Mouse (Mus musculus): Measurements from ENCODE around the gene Jhy.

DNA sequence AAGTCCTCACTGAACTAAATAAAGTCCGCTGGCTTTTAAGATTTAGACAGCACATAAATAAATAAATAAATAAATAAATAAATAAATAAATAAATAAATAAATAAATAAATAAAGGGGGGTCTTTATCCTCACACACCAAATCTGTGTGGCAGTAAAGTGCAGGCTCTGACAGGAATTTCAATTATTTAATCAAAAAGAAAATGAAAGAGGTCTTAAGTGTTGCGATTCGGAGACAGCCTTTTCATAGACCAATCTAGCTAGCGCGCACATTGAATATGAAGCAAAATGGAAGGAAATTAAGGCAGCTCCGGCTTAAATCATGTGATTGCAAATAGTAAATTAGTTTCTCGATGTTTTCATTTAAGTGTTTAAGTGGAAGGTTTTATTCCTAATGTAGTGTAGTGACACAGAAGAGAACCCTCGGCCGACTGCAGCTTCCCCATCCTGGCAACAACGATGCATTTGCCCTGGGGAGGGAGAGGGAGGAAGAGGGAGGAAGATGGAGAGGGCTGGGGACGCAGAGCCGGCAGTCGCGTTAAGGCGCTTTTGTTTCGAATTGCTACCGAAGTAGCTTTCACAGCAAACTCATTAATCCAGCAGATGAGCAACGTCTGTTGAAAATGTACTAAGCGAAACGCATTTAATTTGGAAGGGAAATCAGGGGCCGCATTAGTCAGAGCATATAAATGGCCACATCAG lies 105.3 kb downstream of the Jhy start:
- TF ChIP-seq GATA1 (IDR thresholded peaks at IDR 0.05; ENCODE audit: low read depth, low read length) (no peak), JUND (IDR thresholded peaks at IDR 0.05; ENCODE audit: low read depth, low read length) (no peak), CTCF (IDR thresholded peaks at IDR 0.05 in 2 of 3, conservative IDR thresholded peaks at IDR 0.05 in 1 of 3; ENCODE audit: control insufficient read depth in 1 of 3, insufficient read depth in 1 of 3, low read depth in 2 of 3, low read length in 3 of 3, poor library complexity in 1 of 3, severe bottlenecking in 1 of 3) (no peak), ZKSCAN1 (IDR thresholded peaks at IDR 0.05; ENCODE audit: low read depth, low read length) (no peak), EP300 (IDR thresholded peaks at IDR 0.05; ENCODE audit: low read depth in 1 of 2, low read length in 2 of 2) (no peak), ETS1 (IDR thresholded peaks at IDR 0.05; ENCODE audit: low read depth, low read length) (no peak), GABPA (IDR thresholded peaks at IDR 0.05; ENCODE audit: low read depth, low read length) (no peak), MYB (IDR thresholded peaks at IDR 0.05; ENCODE audit: low read depth, low read length) (no peak), POLR2A (IDR thresholded peaks at IDR 0.05; ENCODE audit: control insufficient read depth in 1 of 2, insufficient read depth in 1 of 2, low read depth in 1 of 2, low read length in 2 of 2, poor library complexity in 1 of 2) (no peak)

Measured in MEL (cell line).